Mouse (Mus musculus): ENCODE results near the gene Prmt3. TPM values are rescaled to one million over a fixed set of nuclear protein-coding genes. Genes with fewer than 3 reads are reported as not detected.

The Prmt3 gene
- polyA plus RNA-seq, 1 experiment from 2014 or later: 52.3 TPM

GRCm38 (mm10) chr7:49879051-49879450, 100.9 kb downstream of the Prmt3 start:
- Histone ChIP-seq H3K36me3 (ENCODE audit: insufficient read depth, low read length) (no peaks in the 10 kb centered on the region), H3K4me3 (replicated peaks; ENCODE audit: low read depth, low read length) (no peak overlapping the region), H3K4me2 (ENCODE audit: low read length) (no peak overlapping the region), H3K4me1 (replicated peaks; ENCODE audit: insufficient read depth, low read length) (0 out of 2 replicates have a peak, but pooled peaks cover 6% of the 10 kb centered on the region), H3K27ac (no peak overlapping the region), H3K9ac (ENCODE audit: low read depth, low read length) (no peak overlapping the region), H3K27me3 (ENCODE audit: insufficient read depth, low read length) (no peaks in the 10 kb centered on the region), H3K9me3 (replicated peaks; ENCODE audit: low read length) (no peaks in the 10 kb centered on the region)
- no peak for DNase-seq (ENCODE audit: low spot score)
- WGBS: 81% methylated on average over 13 of the region's 13 CpGs
- TF ChIP-seq CTCF (IDR thresholded peaks at IDR 0.05; ENCODE audit: low read depth): no peak
- no peak for ATAC-seq (replicated peaks; ENCODE audit: low FRiP score, low read depth)

- Histone ChIP-seq H3K27me3 (ENCODE audit: insufficient read depth, low read length) (no peaks in the 10 kb centered on the region), H3K4me2 (ENCODE audit: low read length) (no peak overlapping the region), H3K27ac (no peak overlapping the region), H3K36me3 (ENCODE audit: insufficient read depth, low read length) (no peaks in the 10 kb centered on the region), H3K4me3 (replicated peaks; ENCODE audit: low read depth, low read length) (no peak overlapping the region), H3K9me3 (replicated peaks; ENCODE audit: low read length) (no peaks in the 10 kb centered on the region), H3K9ac (ENCODE audit: low read depth, low read length) (no peak overlapping the region), H3K4me1 (replicated peaks; ENCODE audit: insufficient read depth, low read length) (0 out of 2 replicates have a peak, but pooled peaks cover 6% of the 10 kb centered on the region)
- 52% methylated on average over 8 of the region's 8 CpGs for WGBS
- ATAC-seq (replicated peaks; ENCODE audit: low FRiP score, low read depth): peak; percentile 50; the same call in 1 of the 2 replicates
- no peak for TF ChIP-seq CTCF (IDR thresholded peaks at IDR 0.05; ENCODE audit: low read depth)
- peak; percentile 7 for DNase-seq (ENCODE audit: low spot score)
Measured at GRCm38 (mm10) chr7:49879998-49880707, 102.0 kb downstream of the Prmt3 start.

- H3K9me3 ChIP-seq (replicated peaks; ENCODE audit: low read length): no peaks in the 10 kb centered on the region
- no peak overlapping the region for H3K9ac ChIP-seq (ENCODE audit: low read depth, low read length)
- peak; percentile 71; the same call in 1 of the 2 replicates for ATAC-seq (replicated peaks; ENCODE audit: low FRiP score, low read depth)
- no peak for TF ChIP-seq CTCF (IDR thresholded peaks at IDR 0.05; ENCODE audit: low read depth)
- H3K36me3 ChIP-seq (ENCODE audit: insufficient read depth, low read length): no peaks in the 10 kb centered on the region
- WGBS: 7% methylated on average over 4 of the region's 4 CpGs
- peak; percentile 34 for DNase-seq (ENCODE audit: low spot score)
- no peak overlapping the region for H3K27ac ChIP-seq
- no peaks in the 10 kb centered on the region for H3K27me3 ChIP-seq (ENCODE audit: insufficient read depth, low read length)
- H3K4me1 ChIP-seq (replicated peaks; ENCODE audit: insufficient read depth, low read length): 0 out of 2 replicates have a peak, but pooled peaks cover 6% of the 10 kb centered on the region
- H3K4me3 ChIP-seq (replicated peaks; ENCODE audit: low read depth, low read length): no peak overlapping the region
- no peak overlapping the region for H3K4me2 ChIP-seq (ENCODE audit: low read length)
Measured at GRCm38 (mm10) chr7:49882288-49882687, 104.1 kb downstream of the Prmt3 start.

DNA sequence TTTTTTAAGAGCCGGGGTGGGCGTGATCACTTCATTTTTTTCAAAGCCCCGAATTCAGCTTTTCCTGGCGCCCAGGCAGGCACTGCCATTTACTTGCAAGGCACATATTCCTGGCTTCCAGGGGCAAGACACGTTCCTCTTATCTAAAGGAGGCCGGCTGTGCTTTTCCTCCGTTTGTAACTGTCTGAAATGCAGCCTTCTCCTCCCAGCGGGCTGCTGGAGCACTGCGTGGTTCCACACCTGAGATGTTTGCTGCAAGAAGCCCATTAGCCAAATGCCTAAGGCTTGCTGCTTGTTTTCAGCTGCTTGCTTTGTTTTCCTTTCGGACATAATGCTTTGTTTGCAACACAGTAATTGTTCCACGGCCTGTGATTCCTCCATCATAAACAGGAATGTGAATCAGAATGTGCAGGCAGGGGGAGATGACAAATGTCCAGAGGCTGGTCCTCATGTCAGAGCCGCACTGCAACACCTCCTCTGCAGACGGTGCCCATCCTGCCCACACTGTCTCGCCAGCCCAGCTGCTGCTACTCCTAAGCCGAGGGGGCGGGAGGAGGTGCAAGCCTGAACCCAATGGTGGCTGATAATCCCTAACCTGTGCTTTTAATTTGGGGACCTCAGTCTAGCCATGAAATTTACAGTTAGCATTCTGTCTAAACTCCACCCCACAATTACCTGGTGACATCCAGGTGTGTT, 104.7 kb downstream of the Prmt3 start:
- Histone ChIP-seq H3K36me3 (ENCODE audit: insufficient read depth, low read length) (no peaks in the 10 kb centered on the region), H3K27ac (no peak overlapping the region), H3K9me3 (replicated peaks; ENCODE audit: low read length) (no peaks in the 10 kb centered on the region), H3K4me2 (ENCODE audit: low read length) (0 out of 2 replicates have a peak overlapping the region, but pooled peaks have one; percentile 23), H3K4me3 (replicated peaks; ENCODE audit: low read depth, low read length) (no peak overlapping the region), H3K9ac (ENCODE audit: low read depth, low read length) (no peak overlapping the region), H3K27me3 (ENCODE audit: insufficient read depth, low read length) (no peaks in the 10 kb centered on the region), H3K4me1 (replicated peaks; ENCODE audit: insufficient read depth, low read length) (0 out of 2 replicates have a peak, but pooled peaks cover 6% of the 10 kb centered on the region)
- peak; percentile 28 for DNase-seq (ENCODE audit: low spot score)
- TF ChIP-seq CTCF (IDR thresholded peaks at IDR 0.05; ENCODE audit: low read depth): no peak
- WGBS: 21% methylated on average over 16 of the region's 16 CpGs
- no peak for ATAC-seq (replicated peaks; ENCODE audit: low FRiP score, low read depth)

DNA sequence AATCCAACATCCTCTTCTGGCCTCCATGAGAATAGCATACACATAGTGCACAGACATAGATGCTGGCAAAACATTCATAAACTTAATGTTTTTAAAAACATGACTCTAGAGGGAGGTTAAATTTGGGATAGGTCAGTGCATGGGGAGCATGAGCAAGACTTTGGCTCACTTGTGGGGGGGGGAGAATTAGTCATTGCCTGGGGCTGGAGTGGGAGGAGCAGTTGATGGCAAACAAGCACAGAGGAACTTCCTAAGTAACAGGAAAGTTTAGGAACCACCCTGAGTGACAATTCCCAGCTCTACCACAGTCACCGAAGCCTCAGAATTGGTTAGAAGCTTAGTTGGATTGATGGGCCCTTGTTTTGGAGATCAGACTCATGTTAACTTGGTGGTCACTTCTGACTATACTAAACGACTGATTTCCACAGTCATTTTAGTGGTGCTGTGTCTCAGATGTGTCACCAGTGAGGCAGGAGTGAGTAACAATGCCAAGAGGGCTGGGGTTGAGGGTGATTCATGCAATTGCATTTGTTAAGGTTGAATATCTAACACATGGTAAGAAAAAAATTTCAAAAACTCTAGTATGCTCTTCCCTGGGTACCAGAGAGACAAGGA, 109.7 kb downstream of the Prmt3 start:
- DNase-seq (ENCODE audit: low spot score) (no peak), ATAC-seq (replicated peaks; ENCODE audit: low FRiP score, low read depth) (no peak)
- Histone ChIP-seq H3K4me3 (replicated peaks; ENCODE audit: low read depth, low read length) (no peak overlapping the region), H3K4me1 (replicated peaks; ENCODE audit: insufficient read depth, low read length) (0 out of 2 replicates have a peak, but pooled peaks cover 3% of the 10 kb centered on the region), H3K9ac (ENCODE audit: low read depth, low read length) (no peak overlapping the region), H3K36me3 (ENCODE audit: insufficient read depth, low read length) (no peaks in the 10 kb centered on the region), H3K27me3 (ENCODE audit: insufficient read depth, low read length) (no peaks in the 10 kb centered on the region), H3K4me2 (ENCODE audit: low read length) (no peak overlapping the region), H3K9me3 (replicated peaks; ENCODE audit: low read length) (no peaks in the 10 kb centered on the region), H3K27ac (no peak overlapping the region)
- TF ChIP-seq CTCF (IDR thresholded peaks at IDR 0.05; ENCODE audit: low read depth): no peak
- 78% methylated on average over 2 of the region's 2 CpGs for WGBS

DNA sequence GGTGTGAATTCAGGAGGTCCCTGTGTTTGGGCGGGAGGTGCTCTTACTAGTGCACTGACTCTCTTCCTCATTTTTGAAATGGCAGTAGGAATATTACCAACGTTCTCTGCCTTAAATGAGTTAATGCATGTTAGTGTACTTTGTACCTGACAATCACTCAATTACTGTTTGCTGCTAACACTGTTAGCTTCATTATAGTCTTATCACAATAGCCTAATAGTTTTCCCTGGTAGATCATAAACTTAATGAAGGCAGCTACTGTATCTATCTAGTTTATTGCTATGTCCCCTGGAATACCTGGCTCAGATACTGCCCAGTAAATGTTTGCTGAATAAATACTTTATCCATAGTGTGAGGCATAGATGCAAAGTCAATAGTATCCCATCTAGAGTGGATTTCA, 116.6 kb downstream of the Prmt3 start:
- DNase-seq (ENCODE audit: low spot score) (no peak), ATAC-seq (replicated peaks; ENCODE audit: low FRiP score, low read depth) (no peak)
- no peak overlapping the region for H3K4me2 ChIP-seq (ENCODE audit: low read length)
- WGBS: 60% methylated on average over 2 of the region's 2 CpGs
- H3K36me3 ChIP-seq (ENCODE audit: insufficient read depth, low read length): no peaks in the 10 kb centered on the region
- no peak overlapping the region for H3K4me3 ChIP-seq (replicated peaks; ENCODE audit: low read depth, low read length)
- no peak overlapping the region for H3K9ac ChIP-seq (ENCODE audit: low read depth, low read length)
- no peak overlapping the region for H3K27ac ChIP-seq
- no peaks in the 10 kb centered on the region for H3K27me3 ChIP-seq (ENCODE audit: insufficient read depth, low read length)
- TF ChIP-seq CTCF (IDR thresholded peaks at IDR 0.05; ENCODE audit: low read depth): no peak
- no peaks in the 10 kb centered on the region for H3K9me3 ChIP-seq (replicated peaks; ENCODE audit: low read length)
- no peaks in the 10 kb centered on the region for H3K4me1 ChIP-seq (replicated peaks; ENCODE audit: insufficient read depth, low read length)
